Mouse (Mus musculus): ENCODE measurements around the gene Wnt9a. TPM values are rescaled to one million over a fixed set of nuclear protein-coding genes. Genes with fewer than 3 reads are reported as not detected.
"Not testable (repeated sequence)": the region's sequence is repeated elsewhere in the genome, so short reads cannot be mapped to it uniquely, and the experiment has no call there.

Wnt9a gene
- polyA plus RNA-seq, 1 experiment from 2014 or later = 3.8 TPM

DNA sequence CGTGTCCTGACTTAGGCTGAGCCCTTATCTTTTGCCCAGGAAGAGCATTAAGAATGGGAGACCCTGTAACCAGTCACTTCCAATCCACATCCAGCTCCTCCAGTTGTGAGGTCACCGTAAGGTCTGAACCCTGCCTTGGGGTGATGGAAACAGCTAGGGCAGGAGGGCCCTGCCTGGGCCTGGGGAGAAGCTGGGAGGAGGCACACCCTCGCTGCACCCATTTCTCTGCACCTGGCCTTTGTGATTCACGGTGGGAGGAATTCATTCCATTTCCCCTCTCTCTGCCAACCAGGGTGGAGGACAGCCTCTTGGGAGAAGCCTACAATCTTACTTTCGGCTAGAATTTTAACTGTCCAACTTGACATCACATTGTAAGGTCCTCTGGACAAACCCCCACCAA is 24.6 kb upstream of the Wnt9a start:
- no peak for ATAC-seq (ENCODE audit: low read depth)
- H3K27ac ChIP-seq (replicated peaks) = no peak overlapping the region
- 76% methylated on average over 5 of the region's 5 CpGs for WGBS
- no peak overlapping the region for H3K9ac ChIP-seq
- H3K9me3 ChIP-seq = no peaks in the 10 kb centered on the region
- H3K36me3 ChIP-seq = no peaks in the 10 kb centered on the region
- H3K4me3 ChIP-seq = no peak overlapping the region
- peaks cover 34% of the 10 kb centered on the region for H3K27me3 ChIP-seq
- H3K4me1 ChIP-seq (replicated peaks) = no peaks in the 10 kb centered on the region
- no peak overlapping the region for H3K4me2 ChIP-seq

DNA sequence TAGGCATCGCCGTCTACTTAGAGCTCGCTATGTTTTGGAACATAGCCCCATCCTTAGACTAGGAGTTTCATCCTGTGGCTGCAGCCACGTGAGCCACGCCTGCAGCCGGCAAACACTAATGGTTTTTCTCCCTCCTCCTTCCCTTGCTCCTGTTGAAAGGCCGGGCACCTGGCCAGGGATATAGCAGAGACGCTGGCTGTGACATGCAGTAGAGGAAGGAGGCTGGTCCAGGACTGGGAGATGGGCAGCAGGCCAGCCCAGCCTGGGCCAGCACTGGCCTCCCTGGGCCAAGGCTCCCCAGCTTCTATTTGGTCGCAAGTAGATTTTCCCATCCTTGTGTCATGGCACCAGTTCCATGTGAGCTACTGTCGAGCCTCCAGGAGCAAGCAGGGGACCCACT is 23.8 kb upstream of the Wnt9a start:
- H3K4me3 ChIP-seq = no peak overlapping the region
- H3K36me3 ChIP-seq = no peaks in the 10 kb centered on the region
- H3K9ac ChIP-seq = no peak overlapping the region
- H3K27me3 ChIP-seq = peaks cover 43% of the 10 kb centered on the region
- ATAC-seq (ENCODE audit: low read depth) = no peak; the same call in 1 of the 2 replicates
- WGBS = 77% methylated on average over 10 of the region's 10 CpGs
- no peak overlapping the region for H3K27ac ChIP-seq (replicated peaks)
- H3K9me3 ChIP-seq = no peaks in the 10 kb centered on the region
- H3K4me1 ChIP-seq (replicated peaks) = no peaks in the 10 kb centered on the region
- H3K4me2 ChIP-seq = no peak overlapping the region

DNA sequence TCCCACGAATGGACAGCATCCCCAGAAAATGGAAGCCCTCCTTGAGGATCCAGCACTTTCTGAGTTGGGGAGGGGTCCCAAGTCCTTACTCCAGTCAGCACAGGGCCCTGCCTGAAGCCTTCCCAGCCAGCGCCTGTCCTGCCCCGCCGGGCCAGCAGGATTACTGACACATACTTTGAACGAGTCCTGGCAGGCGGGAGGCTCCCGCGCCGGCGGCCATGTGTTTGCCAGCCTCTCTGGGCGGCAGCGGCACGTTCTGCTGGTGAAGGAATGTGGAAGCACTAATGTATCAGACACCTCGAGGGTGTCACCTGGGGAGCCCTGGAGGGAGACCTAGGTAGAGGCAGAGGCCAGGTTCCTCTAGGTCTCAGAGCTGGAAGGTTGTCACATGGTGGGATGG is 22.6 kb upstream of the Wnt9a start:
- H3K27ac ChIP-seq (replicated peaks) = no peak overlapping the region
- no peak overlapping the region for H3K4me3 ChIP-seq
- no peak overlapping the region for H3K4me2 ChIP-seq
- peaks cover 6% of the 10 kb centered on the region for H3K4me1 ChIP-seq (replicated peaks)
- H3K36me3 ChIP-seq = no peaks in the 10 kb centered on the region
- H3K9ac ChIP-seq = no peak overlapping the region
- H3K9me3 ChIP-seq = no peaks in the 10 kb centered on the region
- H3K27me3 ChIP-seq = peaks cover 55% of the 10 kb centered on the region
- WGBS = 48% methylated on average over 14 of the region's 14 CpGs
- no peak for ATAC-seq (ENCODE audit: low read depth)

DNA sequence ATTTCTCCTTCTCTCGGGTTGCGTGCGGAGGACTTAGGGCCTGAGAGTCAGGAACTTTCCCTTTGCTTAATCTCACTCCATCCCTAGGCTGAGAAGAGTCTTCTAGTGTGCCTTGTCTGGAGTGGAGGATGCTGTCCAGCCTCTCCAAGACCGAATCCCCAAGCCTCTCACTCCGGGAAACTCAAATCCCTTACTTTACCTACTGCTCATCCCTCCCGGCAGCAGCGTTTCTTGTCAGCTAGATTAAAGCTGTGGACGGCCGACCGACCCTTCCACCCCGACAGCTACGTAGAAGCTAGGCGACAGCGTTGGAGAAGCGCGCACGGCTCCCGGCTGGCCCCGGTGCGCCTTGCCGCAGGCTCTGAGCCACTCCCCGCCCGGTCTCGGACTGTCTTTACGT is 17.0 kb upstream of the Wnt9a start:
- WGBS = under 1% methylated on average over 25 of the region's 25 CpGs
- H3K4me2 ChIP-seq = peak overlapping the region; percentile 54
- H3K4me1 ChIP-seq (replicated peaks) = peaks cover 24% of the 10 kb centered on the region
- H3K27me3 ChIP-seq = peaks cover 89% of the 10 kb centered on the region
- H3K27ac ChIP-seq (replicated peaks) = no peak overlapping the region
- H3K9ac ChIP-seq = no peak overlapping the region
- no peak for ATAC-seq (ENCODE audit: low read depth)
- peak overlapping the region; percentile 22 for H3K4me3 ChIP-seq
- no peaks in the 10 kb centered on the region for H3K9me3 ChIP-seq
- H3K36me3 ChIP-seq = no peaks in the 10 kb centered on the region

DNA sequence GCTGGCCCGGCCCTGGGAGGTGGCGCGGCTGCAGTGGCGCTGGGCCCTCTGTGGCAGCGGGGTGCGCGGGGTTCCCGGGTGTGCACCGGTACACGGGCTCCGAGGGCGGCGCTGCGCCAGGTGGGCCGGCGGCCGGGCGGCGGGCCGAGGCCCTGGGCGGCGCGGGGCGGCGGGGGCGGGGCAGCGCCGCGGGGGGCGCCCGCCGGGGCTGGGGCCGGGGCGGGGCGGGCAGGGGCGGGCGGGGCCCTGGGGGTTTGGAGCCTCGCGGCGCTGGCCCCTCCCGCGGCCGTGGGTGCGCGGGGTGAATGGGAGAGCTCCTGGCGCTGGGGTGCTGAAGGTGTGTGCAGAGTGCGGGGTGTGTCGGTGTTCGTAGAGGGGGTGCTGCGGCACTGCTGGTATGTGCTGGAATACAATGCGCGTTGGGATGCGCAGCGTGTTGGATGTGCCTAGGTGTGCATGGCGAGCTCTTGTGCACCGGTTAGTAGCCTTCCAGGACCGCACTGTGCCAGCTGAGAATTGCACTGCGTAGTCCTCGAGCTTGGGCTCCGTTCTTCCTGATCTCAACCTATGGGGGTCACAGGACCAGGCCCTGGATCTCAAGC is 15.9 kb upstream of the Wnt9a start, which contains the start of gene Wnt3a:
Gene Wnt3a (minus strand): TSS at position 51 of the 602 bp plus-strand sequence.
- Histone ChIP-seq H3K9me3 (no peaks in the 10 kb centered on the region), H3K9ac (0 out of 2 replicates have a peak within 1 kb of the TSS, but pooled peaks have one; percentile 45), H3K4me1 (replicated peaks) (peaks cover 24% of the 10 kb centered on the region), H3K36me3 (no peaks in the 10 kb centered on the region), H3K27me3 (peaks cover 83% of the 10 kb centered on the region), H3K27ac (replicated peaks) (no peak within 1 kb of the TSS), H3K4me2 (peak within 1 kb of the TSS; percentile 54), H3K4me3 (peak within 1 kb of the TSS; percentile 37)
- 1% methylated on average over 32 of the region's 60 CpGs for WGBS
- ATAC-seq (ENCODE audit: low read depth) = no peak

DNA sequence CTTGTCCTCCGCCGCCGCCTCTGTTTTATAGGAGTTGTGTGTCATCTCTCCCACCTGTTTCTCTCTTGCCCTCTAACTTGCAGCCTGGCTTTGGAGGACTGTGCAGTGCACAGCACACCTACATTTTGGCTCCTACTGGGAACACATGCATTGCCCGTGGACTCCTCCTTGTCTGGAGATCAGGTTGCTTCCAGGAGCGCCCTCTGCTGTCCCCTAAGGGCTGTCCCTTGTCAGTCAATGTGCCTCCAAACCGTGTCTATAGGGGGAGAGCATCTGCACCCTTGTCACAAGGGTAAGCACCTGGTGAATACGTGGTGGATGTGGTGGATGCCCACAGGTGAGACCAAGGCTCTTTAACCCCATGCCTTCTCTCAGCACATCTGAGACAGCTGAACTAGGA is 13.1 kb upstream of the Wnt9a start:
- Histone ChIP-seq H3K27me3 (peaks cover 80% of the 10 kb centered on the region), H3K9ac (no peak overlapping the region), H3K4me3 (no peak overlapping the region), H3K36me3 (no peaks in the 10 kb centered on the region), H3K9me3 (no peaks in the 10 kb centered on the region), H3K27ac (replicated peaks) (no peak overlapping the region), H3K4me2 (no peak overlapping the region), H3K4me1 (replicated peaks) (peaks cover 23% of the 10 kb centered on the region)
- ATAC-seq (ENCODE audit: low read depth) = no peak
- 23% methylated on average over 7 of the region's 7 CpGs for WGBS

DNA sequence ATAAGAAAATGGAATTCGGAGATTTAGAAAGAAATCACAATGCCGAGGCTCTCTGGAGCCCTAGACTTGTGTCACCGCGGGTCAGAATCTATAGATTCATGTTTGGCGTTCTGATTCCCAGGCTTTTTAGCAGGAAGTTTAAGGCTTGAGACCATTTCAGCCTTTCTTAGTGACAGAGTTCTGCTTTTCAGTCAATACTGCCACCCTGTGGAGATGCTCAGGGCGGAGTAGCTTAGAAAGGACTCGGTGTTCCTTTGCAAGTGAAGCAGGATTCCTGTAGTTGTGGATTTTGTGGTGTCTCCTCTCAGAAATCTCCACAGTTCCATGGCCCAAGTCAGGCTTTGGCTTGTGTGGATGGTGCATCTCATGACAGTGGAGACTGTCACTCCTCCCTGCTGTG is 8.8 kb upstream of the Wnt9a start:
- no peak for ATAC-seq (ENCODE audit: low read depth)
- H3K36me3 ChIP-seq = no peaks in the 10 kb centered on the region
- H3K4me2 ChIP-seq = no peak overlapping the region
- WGBS = 21% methylated on average over 7 of the region's 7 CpGs
- peaks cover 70% of the 10 kb centered on the region for H3K27me3 ChIP-seq
- H3K27ac ChIP-seq (replicated peaks) = no peak overlapping the region
- H3K9ac ChIP-seq = no peak overlapping the region
- H3K4me3 ChIP-seq = no peak overlapping the region
- no peaks in the 10 kb centered on the region for H3K4me1 ChIP-seq (replicated peaks)
- no peaks in the 10 kb centered on the region for H3K9me3 ChIP-seq

DNA sequence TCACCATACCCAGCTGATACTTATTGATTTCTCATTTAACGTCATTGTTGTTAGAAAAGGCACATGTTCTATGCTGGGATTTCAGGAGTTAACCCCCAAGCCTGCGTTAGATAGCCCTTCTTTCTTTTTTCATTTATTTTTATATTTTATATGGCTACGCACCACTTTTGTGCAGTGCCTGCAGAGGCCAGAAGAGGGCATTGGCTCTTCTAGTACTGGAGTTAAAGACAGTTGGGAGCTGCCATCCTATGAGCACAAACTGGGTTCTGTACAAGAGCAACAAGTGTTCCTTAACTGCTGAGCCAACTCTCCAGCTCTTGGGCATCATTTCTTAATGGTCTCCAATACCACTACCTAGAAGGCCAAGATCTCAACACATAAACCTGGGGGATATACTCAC is 6.5 kb upstream of the Wnt9a start:
- WGBS = 20% methylated on average over 3 of the region's 3 CpGs
- no peaks in the 10 kb centered on the region for H3K36me3 ChIP-seq
- no peaks in the 10 kb centered on the region for H3K4me1 ChIP-seq (replicated peaks)
- no peak overlapping the region for H3K4me2 ChIP-seq
- H3K9ac ChIP-seq = no peak overlapping the region
- H3K9me3 ChIP-seq = no peaks in the 10 kb centered on the region
- peaks cover 79% of the 10 kb centered on the region for H3K27me3 ChIP-seq
- H3K4me3 ChIP-seq = no peak overlapping the region
- H3K27ac ChIP-seq (replicated peaks) = no peak overlapping the region
- ATAC-seq (ENCODE audit: low read depth) = no peak

DNA sequence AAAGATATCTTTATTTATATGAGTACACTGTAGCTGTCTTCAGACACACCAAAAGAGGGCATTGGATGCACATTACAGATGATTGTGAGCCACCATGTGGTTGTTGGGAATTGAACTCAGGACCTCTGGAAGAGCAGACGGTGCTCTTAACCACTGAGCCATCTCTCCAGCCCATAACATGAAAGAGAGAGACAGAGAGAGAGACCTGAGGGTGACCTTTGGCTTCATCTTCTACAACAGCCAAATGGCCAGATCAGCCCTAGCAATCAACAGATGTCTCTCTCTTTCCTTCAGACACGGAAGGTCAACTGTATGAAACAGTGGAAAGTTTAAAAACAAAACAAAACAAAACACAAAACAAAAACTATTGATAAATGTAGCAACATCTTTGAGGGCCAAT is 5.7 kb upstream of the Wnt9a start:
- H3K4me1 ChIP-seq (replicated peaks); H3K4me2 ChIP-seq; H3K9me3 ChIP-seq; H3K36me3 ChIP-seq; H3K4me3 ChIP-seq; ATAC-seq (ENCODE audit: low read depth); H3K9ac ChIP-seq; H3K27ac ChIP-seq (replicated peaks): not testable (repeated sequence)
- H3K27me3 ChIP-seq = peaks cover 83% of the 10 kb centered on the region
- WGBS = 69% methylated on average over 2 of the region's 2 CpGs

DNA sequence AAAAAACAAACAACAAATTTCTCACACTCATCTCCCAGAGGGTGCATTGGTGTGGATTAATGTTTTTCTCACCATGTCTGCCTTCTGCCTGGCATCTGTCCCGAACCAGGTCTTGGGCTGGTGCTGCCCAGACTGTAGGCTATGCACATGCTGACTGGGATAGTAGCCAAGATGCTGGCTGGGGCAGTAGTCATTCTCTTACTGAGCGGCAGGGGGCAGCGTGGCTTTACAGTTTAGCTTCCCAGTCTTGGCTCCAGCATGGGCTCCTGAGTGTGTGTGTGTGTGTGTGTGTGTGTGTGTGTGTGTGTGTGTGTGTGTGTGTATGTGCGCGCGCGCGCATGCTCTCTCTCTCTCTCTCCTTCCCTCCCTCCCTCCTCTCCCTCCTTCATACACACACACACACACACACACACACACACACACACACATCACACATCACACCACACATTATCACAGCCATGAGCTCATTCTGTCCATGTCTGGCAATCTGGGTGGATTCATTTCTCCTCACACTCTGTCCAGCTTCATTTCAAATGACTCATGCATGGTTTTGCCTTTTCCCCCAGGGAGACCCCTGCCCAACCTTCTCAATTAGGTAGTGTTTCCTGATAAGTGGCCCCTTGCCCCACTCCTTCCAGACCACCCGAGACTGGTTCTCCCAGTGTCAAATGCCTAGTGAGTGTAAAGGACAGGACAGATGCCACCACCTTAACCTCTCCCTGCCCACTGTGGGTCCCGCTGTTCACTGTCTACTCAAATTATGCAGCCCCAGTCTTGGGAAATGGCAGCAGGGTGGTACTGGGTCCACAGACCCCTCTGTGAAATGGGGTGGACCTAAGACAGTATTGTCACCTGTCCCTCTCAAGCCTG is 3.8 kb upstream of the Wnt9a start:
- H3K4me3 ChIP-seq = no peak overlapping the region
- no peak overlapping the region for H3K27ac ChIP-seq (replicated peaks)
- H3K9me3 ChIP-seq = no peaks in the 10 kb centered on the region
- no peaks in the 10 kb centered on the region for H3K36me3 ChIP-seq
- H3K27me3 ChIP-seq = peaks cover 89% of the 10 kb centered on the region
- 21% methylated on average over 10 of the region's 10 CpGs for WGBS
- H3K4me2 ChIP-seq = no peak overlapping the region
- peaks cover 19% of the 10 kb centered on the region for H3K4me1 ChIP-seq (replicated peaks)
- no peak overlapping the region for H3K9ac ChIP-seq
- ATAC-seq (ENCODE audit: low read depth) = peak; percentile 60

DNA sequence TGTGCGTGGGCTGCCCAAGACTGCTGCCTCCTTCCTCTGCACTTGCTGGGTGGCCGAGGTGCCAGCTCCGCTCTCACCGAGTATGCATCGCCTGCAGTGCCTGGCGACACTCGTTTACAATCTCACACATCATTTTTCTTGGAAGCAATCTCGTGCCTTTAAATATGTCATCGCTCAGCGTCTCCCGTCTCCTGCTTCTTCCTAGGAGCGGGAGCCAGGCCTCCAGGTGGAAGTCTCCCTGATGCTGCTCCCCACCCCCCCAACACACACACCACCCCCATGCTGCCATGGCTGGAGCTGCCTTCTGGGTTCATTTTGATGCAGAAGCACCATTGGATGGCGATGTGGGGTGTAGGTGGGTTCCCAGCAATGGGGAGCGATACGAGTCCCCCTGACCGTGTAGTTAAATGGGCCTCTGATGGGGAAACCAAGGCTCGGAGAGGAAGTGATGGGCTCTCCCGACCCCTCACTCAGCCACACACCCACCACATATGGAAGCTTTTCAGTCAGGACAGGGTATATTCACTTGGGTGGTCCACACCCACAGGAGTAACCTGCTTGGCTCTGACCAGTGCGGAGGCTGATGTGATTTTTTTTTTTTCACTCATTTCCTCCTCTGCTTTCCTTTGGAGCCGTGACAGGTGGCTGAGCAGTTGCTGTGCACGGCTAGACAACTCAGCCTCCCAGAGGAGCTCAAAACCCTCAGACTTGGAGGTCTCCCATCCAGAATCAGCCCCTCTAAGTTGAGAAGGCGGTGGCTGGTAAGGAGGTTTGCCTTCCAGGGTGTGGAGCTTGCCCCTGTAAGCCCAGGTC is 1.5 kb upstream of the Wnt9a start:
- WGBS = 50% methylated on average over 22 of the region's 22 CpGs
- Histone ChIP-seq H3K9ac (no peak overlapping the region), H3K9me3 (no peaks in the 10 kb centered on the region), H3K27ac (replicated peaks) (no peak overlapping the region), H3K4me3 (no peak overlapping the region), H3K4me2 (no peak overlapping the region; the same call in 1 of the 2 replicates), H3K27me3 (peaks cover 89% of the 10 kb centered on the region), H3K4me1 (replicated peaks) (peaks cover 40% of the 10 kb centered on the region), H3K36me3 (no peaks in the 10 kb centered on the region)
- ATAC-seq (ENCODE audit: low read depth) = no peak

DNA sequence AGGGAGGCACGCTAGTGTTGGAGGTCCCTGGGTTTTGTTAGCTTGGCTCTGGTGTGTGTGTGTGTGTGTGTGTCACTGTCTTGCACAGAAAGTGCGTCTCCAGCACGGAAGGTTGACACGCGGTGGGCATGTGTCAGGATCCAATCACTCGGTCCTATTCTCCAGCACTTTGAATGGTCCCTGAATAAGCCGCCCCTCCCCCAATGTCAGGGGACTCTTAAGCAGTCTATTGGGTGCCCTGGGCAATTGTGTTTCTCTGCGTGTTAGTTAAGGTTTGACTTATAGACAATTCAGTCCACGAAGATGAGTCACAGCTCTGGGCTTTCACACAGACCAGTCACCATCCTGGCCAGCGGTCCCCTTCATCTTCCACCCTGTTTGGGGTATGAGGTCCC is 910 bp upstream of the Wnt9a start:
- no peaks in the 10 kb centered on the region for H3K36me3 ChIP-seq
- WGBS = 5% methylated on average over 10 of the region's 10 CpGs
- no peak overlapping the region for H3K27ac ChIP-seq (replicated peaks)
- peak overlapping the region; percentile 83 for H3K4me2 ChIP-seq
- H3K9me3 ChIP-seq = no peaks in the 10 kb centered on the region
- no peak overlapping the region for H3K9ac ChIP-seq
- 0 out of 2 replicates have a peak overlapping the region, but pooled peaks have one; percentile 55 for H3K4me3 ChIP-seq
- H3K27me3 ChIP-seq = peaks cover 84% of the 10 kb centered on the region
- no peak for ATAC-seq (ENCODE audit: low read depth)
- peaks cover 40% of the 10 kb centered on the region for H3K4me1 ChIP-seq (replicated peaks)
